Mouse (Mus musculus) kidney, postnatal 14 days (tissue): ENCODE data around the gene Efnb3.

ENCODE experiments used
- DNase-seq: peaks from one replicate; pipeline ENCODE4 v3.0.0; 2022; ENCODE audit warnings: mixed read lengths

Gene Efnb3

DNA sequence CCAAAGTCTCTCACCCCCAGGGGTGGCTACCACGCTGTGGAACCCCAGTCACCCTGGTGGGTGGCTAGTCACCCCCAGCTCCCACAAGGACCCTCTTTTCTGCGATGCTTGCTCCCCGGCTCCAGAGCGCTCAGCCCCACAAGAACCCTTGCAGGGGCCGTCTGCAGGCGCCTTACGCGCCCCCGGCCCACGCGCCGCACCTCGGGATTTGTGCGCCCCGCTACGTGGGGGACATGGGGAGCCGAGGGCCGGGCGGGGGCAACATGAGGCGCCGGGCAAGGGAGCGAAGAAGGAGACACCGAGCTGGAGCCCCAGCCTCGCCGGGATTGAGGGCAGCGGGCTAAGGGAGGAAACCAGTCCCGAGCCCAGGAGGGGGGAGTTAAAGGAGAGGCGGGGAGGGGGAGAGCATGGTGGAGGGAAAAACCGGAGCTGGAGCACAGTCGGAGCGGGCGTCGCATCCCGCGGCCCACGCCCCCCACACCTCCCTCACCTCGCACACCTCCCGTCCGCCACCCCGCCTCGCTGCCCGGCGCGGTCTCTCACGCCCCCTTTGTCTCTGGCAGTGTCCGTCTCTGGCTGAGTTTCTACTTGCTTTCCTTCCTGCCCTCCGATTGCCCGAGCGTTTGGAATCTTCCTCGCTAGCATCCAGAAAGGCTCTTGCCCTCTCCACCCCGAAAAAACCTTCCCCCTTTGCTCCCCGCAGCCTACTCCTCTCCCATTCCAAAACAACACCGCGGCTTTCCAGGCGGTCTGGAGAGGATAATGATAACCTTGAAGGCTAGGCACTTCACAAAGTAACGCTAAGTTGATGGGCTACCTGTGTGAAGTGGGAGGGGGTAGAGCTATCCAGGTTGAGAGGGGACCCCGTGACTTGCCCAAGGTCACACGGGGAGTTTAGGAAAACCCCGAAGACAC lies at the start of gene Efnb3:
Gene Efnb3 (minus strand): TSS at position 355 of the 915 bp plus-strand sequence.
- peak; percentile 41 for DNase-seq

DNA sequence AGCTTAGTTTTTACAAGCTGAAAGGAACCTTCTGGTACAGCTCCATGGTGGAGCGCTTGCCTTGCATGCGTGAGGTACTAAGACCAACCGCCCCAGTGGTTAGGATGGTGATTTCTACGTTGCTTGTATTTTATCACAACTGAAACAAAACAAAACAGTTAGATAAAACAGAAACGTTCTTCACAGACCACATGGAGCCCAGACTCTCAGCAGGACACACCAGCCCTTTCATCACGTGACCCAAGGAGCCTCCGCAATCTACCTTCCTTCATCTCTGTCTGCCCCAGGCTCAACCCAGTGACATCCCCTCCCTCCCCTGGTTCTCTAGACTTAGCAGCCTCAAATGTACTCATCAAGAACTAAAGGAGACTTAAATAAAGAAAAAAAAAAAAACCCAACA lies 49.4 kb upstream of the Efnb3 start:
- DNase-seq = no peak

DNA sequence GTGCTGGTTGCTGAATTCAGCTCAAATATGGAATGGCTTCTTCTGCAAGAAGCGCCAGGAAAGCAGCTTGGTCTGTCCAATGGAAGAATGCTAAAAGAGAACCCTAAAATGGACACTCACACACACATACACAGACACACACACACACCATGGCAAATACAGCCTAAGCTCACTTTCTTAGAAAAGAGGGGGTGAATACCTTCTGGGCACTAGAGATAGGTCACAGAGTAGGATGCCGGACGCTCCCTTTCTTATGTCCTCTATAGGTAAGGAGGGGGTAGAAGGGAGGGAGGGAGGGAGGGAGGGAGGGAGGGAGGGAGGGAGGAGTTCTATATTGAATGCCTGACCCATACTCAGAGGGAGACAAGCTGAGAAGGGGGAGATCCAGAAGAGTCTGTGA lies 48.5 kb upstream of the Efnb3 start:
- no peak for DNase-seq

DNA sequence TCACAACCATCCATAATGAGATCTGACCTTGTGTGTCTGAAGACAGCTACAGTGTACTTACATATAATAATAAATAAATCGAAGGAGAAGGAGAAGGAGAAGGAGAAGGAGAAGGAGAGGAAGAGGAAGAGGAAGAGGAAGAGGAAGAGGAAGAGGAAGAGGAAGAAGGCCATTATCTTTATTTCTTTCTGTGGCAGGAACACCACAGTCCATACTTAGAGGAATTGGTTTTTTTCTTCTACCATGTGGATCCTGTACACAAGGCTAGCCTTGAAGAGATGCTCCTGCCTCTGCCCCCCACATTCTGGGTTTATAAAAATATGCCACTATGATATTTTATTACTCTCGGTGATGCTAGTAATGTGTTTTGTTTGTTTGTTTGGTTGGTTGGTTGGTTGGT lies 46.8 kb upstream of the Efnb3 start:
- DNase-seq = no peak

DNA sequence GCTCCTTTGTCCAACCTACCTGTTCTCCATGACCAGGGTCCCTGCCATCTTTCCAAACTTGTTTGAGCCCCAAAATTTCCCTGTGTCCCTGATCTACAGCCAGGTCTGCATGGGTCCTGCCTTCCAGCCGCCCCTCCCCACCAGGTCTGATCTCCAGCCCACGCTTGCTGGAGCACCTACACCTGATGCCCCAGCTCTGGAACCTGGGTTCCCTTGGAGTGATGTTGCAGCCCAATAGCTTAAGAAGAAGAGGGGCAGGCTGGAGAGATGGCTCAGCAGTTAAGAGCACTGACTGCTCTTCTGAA lies 46.4 kb upstream of the Efnb3 start:
- no peak for DNase-seq

DNA sequence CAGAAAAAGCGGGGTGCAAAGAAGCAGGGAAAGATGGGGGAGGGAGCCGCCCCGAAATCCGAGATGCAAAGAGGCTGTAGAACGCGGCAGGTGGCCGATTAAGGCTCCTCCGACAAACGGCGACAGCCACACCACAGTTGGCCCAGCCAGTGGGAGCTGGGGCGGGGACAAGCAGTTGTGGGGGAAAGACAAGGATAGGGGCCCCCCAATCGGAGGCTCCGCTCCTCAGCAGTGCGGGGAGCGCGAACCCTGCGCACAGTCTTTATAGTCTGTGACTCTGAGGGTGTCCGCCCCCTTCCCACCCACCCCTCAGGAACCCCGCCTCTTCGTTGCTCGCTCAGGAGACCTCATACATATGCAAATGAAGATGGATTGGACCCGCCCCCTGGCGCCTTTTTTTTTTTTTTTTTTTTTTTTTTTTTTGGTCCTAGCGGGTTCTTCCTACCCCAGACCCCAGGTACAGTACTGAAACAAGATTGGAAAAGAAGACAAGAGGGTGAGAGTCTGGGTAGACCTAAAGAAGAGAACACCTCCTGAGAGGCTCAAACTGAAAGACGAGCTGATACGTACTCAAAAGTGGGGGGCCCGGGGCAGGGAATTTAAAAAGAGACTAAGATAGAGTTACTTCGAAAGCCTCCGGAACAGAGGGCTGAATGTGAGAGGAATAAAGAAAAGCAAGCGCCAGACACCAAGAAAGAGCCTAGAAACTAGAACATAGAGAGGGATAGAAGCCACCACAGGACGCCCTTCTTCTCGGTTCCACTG lies 45.9 kb upstream of the Efnb3 start, which contains the start of gene Atp1b2:
Gene Atp1b2 (minus strand): TSS at position 217 of the 765 bp plus-strand sequence.
- DNase-seq = peak; percentile 83

DNA sequence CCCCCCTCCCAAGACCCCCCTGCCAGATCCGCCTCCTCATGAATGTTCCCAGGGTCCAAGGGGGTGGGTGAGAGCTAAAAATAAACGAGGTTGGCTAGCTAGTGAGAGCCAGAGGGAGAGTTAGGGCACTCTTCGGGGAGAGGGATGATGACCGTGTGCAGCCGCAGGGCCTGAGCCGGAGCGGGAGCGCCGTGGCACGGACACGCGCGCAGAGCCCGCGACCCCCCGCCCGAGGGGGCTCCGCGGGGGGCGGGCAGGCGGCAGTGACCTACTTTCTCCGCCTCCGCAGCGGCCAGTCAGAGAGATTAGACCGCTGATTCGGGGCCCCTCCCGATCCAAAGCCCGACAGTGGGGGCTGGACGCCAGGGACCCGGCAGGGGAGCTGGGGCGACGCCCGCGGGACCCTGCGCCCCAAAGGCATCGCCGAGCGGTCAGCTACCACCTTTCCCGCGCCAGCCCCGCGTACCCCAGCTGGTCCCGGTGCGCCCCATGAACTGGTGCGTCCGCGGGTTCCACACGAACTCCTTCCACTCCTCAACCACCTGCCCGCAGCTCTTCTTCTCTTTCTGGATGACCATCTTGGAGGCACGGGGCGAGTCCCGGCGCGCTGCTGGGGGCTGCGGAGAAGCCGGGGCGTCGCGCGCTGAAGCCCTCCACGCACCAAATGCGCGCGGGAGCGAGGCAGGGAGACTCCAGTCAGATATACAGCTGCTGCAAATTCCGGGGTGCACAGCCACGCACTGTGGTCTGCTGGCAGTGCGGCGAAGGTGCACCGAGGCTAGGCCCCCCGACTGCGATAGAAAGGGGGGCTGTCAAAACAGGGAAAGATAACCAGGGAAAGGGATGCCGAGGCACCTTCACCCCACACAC lies 45.0 kb upstream of the Efnb3 start:
- peak; percentile 40 for DNase-seq

DNA sequence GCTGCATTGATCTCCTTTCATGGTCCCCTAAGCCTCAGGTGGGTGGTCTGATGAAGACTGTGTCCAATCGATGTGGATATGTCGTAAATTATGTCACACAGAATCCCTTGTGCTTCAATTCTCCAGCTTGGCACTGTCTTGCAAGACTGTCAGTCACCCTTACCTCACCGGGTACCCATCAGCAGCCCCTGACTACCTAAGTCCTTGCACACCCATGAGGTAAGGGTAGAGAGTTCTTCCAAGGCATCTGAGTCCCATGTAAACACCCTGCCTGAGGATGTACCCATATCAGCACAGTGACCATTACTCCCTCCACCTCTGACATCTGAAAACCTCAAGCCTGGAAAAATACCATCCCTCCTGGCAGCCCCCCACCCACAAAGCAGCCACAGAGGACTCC lies 44.3 kb upstream of the Efnb3 start:
- DNase-seq = no peak

DNA sequence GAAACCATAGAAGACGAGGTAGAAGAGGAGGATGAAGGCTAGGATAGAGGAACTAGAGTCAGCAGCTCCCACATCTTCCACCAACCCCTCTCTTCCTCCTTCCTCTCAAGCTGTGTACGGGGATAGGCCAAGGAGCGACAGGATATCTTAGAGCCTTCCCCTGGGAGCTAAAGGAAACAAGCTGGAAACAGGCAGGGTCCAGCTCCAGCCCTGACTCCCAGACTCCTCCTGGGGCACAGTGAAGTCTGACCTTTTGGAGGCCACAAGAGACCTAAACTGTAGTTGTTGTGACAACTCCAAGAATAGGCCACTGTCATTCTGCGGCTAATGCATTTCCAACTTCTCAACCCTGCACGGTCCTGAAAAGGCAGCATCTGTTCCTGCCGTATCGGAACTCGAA lies 43.5 kb upstream of the Efnb3 start:
- DNase-seq = peak; percentile 44

DNA sequence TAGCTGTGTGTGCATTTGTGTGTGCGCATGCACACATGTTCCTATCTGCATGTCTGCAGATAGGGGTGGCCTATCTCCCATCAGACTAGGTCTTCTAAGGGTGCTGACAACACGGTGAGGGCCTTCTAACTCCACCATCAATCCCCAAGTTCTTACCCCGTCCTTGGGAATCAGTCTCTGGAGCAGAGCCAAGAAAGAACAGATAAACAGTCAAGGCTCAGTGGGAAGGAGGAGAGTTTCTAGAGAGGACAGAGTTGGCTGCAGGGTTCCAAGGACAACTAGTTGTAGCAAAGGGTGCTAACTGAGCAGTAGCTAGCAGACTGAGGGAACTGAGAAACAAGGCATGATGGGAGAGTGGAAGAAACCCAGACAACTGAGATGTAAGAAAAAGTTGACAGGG lies 41.8 kb upstream of the Efnb3 start:
- DNase-seq = no peak

DNA sequence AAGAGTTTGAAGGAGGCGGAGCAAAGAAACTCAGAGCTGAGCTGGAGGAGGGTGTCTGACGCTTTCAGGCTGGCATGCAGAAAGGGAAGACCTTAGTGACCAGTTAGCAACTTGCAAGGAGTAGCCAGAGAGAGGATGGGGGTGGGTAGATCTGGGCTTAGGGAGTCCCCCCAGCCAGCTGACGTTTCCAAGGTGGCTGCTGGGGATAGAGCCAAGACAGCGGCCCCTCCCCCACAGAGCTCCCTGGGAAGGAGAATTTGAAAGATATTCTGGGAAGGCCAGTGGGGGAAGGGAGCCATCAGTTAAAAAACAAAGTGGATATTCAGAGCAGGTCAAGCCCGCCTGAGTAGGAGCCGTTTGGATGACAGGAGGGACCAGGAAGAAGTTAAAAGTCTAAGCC lies 40.1 kb upstream of the Efnb3 start:
- DNase-seq = peak; percentile 70

DNA sequence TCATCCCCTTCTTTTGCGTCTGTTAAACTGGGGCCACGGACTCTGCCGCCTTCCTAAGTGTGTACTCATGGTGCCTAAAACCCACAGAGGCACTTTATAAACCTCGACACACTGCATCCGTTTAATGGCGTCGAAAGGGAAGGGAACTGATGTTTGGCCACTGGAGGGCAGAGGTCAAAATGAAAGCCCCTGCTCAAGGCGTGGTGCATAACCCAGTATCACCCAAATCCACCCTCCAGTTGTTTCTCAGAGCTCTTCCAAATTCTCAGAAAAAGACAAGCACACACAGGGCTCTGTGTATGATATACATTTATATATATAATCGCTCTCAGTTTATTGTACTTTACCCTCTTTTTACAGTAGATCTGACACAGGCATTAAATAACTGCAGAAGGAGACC lies 39.4 kb upstream of the Efnb3 start:
- no peak for DNase-seq

DNA sequence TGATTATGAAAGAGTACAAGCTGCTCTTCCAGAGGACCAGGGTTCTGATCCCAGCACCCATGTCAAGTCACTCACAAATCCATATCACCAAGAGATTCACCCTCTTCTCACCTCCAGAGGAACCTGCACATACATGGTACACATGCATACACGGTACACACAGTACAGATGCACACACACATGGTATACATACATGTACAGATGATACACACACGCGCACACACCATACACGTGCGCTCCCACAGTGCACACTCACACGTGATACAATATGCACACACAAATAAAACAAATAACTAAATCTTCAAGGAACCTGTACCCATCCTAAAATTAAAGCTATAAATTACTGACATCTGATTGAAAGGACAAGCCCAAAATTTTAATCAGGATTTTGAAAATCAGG lies 34.8 kb upstream of the Efnb3 start:
- DNase-seq = no peak

DNA sequence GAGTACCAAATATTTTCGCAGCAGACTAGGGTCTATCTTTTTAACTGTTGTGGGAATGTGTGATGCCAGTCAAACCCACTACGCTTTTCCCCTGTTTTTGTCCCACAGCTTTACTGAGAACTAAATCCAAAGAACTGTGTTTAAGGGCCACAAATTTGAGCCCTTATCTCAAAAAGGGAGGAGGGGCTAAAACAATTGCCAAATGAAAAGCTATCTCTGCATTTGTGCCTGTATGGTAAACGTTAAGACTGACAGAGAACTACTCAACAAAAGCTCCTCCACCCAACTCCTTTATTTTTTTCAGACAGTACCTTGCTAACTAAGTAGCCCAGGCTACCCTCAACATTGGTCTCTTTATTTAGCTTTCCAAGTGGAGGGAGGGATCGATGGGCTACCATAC lies 32.8 kb upstream of the Efnb3 start:
- DNase-seq = no peak

DNA sequence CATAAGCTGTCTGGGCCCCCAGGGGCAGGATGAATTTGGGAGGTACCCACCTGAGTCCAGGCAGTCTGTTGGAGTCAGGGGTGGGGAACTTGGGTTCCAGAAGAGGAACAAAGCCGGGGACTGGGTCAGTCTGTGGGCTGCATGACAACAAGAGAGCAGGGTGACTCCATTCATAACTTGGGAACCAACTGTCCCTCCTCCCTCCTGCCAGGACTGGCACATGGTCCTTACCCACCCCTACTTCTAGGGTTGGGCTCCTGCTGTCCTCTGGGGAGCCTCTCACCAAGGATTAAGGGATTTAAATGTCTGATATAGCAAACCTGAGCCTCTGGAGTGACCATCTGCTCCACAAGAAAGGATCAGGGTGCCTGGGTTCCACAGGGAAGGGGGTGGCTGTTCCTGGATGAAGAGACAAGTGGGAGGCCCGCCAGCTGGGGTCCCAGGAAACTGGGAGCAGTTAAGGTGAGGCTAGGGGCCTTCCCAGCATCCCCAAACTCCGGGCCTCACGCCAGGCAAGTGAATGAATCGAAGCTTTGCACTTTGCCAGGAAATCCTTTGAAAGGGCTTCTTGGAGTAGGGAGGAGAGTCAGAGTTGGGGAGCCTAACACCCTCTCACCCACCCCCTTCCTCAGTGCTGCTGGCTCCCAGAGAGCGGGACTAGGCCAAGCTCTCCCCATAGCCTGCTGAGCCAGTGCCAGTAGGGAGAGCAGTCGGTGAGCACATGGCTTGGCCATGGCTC lies 32.1 kb upstream of the Efnb3 start:
- no peak for DNase-seq

DNA sequence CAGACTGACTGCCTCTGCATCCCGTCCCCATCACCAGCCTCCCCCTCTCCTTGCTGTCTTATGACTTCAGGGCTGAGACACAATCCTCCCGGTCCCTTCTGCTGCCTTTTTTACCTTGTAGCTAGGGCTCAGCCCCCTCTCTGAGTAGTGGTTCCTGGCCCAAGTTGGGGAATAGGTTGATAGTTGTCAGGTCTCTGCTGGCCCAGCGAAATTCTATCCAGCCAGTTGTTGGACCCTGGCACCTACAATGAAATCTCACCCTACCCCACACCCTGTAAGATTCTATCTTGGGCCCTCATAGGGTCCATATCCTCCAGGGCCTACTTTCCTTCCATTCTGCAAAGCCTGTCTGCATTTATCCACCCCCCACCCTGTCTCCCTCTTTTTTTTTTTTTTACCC lies 31.4 kb upstream of the Efnb3 start:
- DNase-seq = no peak

DNA sequence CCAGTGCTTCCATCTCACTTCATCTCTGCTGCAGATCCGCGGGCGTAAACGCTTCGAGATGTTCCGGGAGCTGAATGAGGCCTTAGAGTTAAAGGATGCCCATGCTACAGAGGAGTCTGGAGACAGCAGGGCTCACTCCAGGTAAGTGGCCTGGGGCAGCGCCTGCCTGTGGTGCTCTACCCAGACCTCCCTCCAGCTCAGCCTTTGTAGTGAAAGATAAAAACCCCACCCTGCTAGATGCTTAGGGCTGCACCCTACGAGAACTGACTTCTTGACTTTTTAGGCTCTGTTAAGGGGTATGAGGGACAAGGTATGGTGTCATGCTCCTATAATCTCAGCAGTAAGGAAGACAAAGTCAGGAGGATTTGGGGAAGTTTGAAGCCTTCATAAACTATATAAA lies 30.6 kb upstream of the Efnb3 start:
- no peak for DNase-seq

DNA sequence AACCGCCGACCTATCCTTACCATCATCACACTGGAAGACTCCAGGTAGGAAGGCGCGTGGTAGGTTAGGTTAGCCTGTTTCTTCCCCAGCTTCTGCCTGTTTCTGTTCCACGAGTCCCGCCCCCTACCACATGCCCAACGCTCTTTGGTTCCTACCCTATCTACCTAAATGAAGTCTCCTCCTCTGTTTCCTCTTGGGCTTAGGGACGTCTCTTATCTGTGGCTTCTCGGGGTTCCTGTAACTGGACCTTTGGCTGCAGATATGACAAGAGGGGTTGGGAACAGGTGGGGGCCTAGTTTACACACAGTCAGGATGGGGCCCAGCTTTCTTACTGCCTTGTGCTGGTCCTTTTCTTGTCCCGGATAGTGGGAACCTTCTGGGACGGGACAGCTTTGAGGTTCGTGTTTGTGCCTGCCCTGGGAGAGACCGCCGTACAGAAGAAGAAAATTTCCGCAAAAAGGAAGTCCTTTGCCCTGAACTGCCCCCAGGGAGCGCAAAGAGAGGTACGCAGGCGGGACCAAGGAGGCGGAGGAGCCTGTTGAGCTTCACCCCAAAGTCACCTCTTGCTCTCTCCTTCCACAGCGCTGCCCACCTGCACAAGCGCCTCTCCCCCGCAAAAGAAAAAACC lies 29.3 kb upstream of the Efnb3 start:
- no peak for DNase-seq

DNA sequence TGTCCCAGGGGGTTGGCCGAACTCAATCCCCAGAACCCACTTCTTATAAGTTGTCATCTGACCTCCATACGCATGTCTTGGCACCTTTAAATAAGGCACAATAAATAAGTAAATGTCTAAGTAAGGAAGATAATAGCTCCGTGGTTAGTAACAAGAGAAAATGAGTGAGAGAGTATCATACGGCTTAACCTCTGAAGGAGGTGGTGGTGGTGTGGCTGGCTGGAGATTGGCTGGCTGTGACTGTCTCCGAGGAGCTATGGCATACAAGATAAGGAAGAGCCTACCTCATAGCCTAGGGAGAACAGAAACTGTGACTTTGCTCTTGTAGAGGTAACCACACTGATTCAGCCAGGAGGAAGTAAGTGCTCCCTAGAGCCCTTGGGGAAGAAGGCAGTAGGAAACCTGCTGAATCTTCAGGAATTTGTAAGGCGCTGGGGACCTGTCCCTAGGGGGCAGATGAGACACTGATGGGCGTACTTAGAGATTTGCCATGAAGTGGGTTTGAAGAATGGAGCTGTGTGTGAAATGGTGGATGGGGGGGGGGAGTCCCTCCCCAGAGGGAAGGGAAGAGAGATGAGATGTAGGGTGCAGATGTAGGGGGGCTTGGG lies 25.8 kb upstream of the Efnb3 start:
- DNase-seq = no peak

DNA sequence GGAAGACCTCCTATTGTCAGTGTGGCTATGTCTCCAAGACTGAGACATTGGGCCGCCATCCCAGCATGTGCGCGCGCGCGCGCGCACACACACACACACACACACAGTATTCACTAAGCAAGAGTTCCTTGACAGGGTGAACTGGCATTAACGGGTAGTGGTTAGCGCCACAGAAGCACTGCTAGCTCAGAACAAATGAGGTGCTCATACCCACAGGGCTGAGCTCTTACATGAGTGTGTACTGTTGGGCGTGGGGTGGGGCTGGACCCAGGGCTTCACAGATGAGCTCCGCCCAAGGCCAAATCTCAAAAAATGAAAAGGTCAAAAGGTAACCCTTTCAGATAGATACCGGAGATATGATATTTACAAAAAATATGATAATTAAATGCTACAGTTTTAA lies 24.9 kb upstream of the Efnb3 start:
- no peak for DNase-seq

DNA sequence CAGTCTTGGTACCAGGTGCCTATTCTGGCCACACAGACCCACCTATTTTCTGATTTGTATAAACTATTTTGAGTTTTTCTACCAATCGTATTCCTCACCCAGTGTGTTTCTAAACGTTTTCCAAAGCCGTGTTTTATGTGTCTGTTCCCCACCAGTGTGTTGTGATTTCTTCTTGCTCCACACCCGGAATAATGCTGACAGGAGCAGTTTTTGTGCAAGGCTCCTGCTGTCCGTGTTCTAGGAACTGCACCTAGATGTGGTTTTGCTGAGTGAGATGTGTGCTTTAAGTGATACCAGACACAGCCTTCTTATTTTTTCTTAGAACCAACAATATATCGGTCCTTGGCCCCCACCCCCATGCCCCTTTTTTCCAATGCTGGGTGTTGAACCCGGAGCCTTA lies 24.0 kb upstream of the Efnb3 start:
- no peak for DNase-seq
